8 mouse cellular contexts compared by ENCODE assay signal in genomic region chr7:145111252-145112131, GRCm38 (mm10).
A peak's percentile ranks its signal among the peaks of the same experiment; 100 is the strongest.
DNase-seq lines count a peak whose midpoint lies in the region; ATAC-seq and TF ChIP-seq lines count a peak whose summit lies in the region.

No protein-coding gene starts in this region.

- peak overlapping the region; percentile 72 for H3K27ac ChIP-seq in layer of hippocampus, adult 2 months

- peak; percentile 71 to 77 for DNase-seq in urinary bladder, adult 18-20 months (ENCODE audit: low spot score in 2 of 2)
- DNase-seq in urinary bladder, postnatal 10 days (ENCODE audit: low spot score), result no peak
- DNase-seq in heart, postnatal 4 days, result peak; percentile 85
- peak; percentile 56 to 64 for DNase-seq in layer of hippocampus, adult 2 months (ENCODE audit: low spot score in 2 of 2)
- DNase-seq in lung, adult 2 months, result peak; percentile 75
- DNase-seq in ovary, adult 18-20 months (ENCODE audit: low spot score), result peak; percentile 47
- DNase-seq in thymus, postnatal 10 days (ENCODE audit: low spot score in 2 of 2), result peak; percentile 73 to 76

- ATAC-seq in frontal cortex, adult (ENCODE audit: low TSS enrichment), result peak; percentile 39; the same call in 1 of the 2 replicates

- no peak for TF ChIP-seq CTCF in layer of hippocampus, adult 2 months (conservative IDR thresholded peaks at IDR 0.05)
- TF ChIP-seq CTCF in lung, adult 2 months (IDR thresholded peaks at IDR 0.05; ENCODE audit: insufficient read depth, low read length), result no peak

- peaks cover 27% of the 10 kb centered on the region for H3K4me1 ChIP-seq in lung, adult 2 months (ENCODE audit: control insufficient read depth, insufficient read depth, low read length)

- WGBS in lung, adult 2 months, result 3% methylated on average over 20 of the region's 20 CpGs

- TF ChIP-seq POLR2A in lung, adult 2 months (IDR thresholded peaks at IDR 0.05; ENCODE audit: borderline replicate concordance, extremely low read depth, low read depth, low read length), result no peak

- H3K4me3 ChIP-seq in layer of hippocampus, adult 2 months, result peak overlapping the region; percentile 2
- peak overlapping the region; percentile 52 for H3K4me3 ChIP-seq in lung, adult 2 months (replicated peaks; ENCODE audit: extremely low read depth, low read depth, low read length)
